Mouse (Mus musculus) heart, postnatal 0 days (tissue): ENCODE measurements around the gene Slc35c2.

ENCODE experiments used
- CTCF ChIP-seq: IDR thresholded peaks from 2 replicates; pipeline ENCODE4 v1.5.1; 2016; ENCODE audit warnings: antibody characterized with exemption, control low read depth, low read depth
- EP300 ChIP-seq: IDR thresholded peaks from 2 replicates; pipeline ENCODE4 v1.6.1; 2016; ENCODE audit warnings: antibody characterized with exemption, low read depth

DNA sequence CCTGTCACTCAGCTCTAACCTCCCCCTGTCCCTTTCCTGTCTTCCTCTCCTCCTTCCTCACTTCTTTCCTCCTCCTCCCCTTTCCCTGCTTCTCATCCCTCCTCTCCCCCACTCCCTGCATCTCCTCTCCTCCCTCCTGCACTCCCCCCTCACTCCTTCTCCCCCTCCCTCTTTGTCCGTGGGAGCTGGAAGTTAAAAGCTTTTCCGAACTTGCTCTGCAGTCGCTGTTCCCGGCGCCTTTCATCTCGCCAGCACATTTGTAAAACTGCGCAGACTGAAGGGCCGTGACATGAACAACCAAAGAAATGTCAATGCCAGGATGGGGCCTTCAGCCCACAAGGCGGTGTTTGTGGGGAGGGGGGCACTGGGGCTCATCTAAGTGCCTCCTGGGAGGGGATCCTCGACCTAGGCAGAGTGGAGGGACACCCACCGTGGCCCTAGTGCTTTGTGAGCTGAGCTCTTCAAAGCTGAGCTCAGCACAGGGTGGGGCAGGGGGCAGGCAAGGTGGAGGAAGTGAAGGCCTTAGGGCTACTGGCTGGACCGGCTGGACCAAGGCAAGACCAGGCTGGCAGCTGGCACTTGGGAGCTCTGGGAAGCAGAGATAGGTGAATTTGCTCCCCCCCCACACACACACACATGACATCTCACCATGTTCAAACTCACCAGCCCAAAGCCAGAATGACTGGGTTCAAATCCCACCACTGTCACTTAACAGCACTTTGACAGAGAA is 49.1 kb downstream of the Slc35c2 start:
- TF ChIP-seq EP300, result no peak
- no peak for TF ChIP-seq CTCF
